In the genomic region with DNA sequence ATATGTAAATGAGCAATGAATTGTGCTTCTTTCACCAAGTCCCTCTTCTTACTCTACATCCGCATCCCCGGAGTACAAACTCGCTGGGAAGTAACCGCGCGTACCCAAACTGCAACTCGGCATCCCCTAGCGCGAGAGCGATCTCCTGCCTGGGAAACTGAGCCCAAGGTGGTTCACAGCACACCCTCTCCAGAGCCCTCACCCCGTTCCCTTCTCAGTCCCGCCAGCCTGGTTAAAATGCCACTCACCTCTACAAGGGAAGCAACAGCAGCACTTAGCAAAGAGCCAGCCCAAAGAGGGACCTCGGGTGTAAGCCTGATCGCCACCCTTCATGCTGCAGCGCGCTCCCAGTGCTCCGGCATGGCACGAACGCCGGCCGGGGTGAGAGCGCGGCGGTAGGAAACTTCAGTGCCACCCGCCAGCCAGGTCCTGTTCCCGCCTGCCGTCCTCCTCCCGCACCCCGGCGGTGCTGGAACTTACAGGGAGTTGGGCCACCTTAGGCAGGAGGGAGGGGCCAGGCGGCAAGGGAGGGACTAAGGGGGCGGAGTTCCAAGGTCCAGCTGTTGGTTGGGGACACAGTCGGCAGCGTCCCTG, we compare ENCODE assay signal across 8 mouse cellular contexts.
DNase-seq lines count a peak whose midpoint lies in the region; ATAC-seq and TF ChIP-seq lines count a peak whose summit lies in the region.

No protein-coding gene starts in this region.

- TF ChIP-seq CTCF in brain, embryonic 14.5 days (IDR thresholded peaks at IDR 0.05; ENCODE audit: borderline replicate concordance, extremely low read depth, insufficient read depth, insufficient read length): no peak
- TF ChIP-seq CTCF in liver, adult 2 months (IDR thresholded peaks at IDR 0.05; ENCODE audit: low read depth, low read length): no peak

- no peak overlapping the region for H3K27ac ChIP-seq in ES-E14 (ENCODE audit: insufficient read depth, low read depth, low read length, poor library complexity, severe bottlenecking)
- H3K27ac ChIP-seq in hindbrain, embryonic 14.5 days: peak overlapping the region; percentile 39; the same call in 1 of the 2 replicates
- peak overlapping the region; percentile 86 for H3K27ac ChIP-seq in liver, adult 2 months (replicated peaks; ENCODE audit: insufficient read depth, low read depth, low read length)
- peak overlapping the region; percentile 45; the same call in 1 of the 2 replicates for H3K27ac ChIP-seq in midbrain, embryonic 16.5 days (ENCODE audit: low read length)

- no peaks in the 10 kb centered on the region for H3K9me3 ChIP-seq in ES-E14 (ENCODE audit: control insufficient read depth, insufficient read depth, low read depth, low read length)
- no peaks in the 10 kb centered on the region for H3K9me3 ChIP-seq in hindbrain, embryonic 14.5 days (ENCODE audit: control insufficient read depth, low read length)
- H3K9me3 ChIP-seq in midbrain, embryonic 16.5 days (replicated peaks; ENCODE audit: control insufficient read depth, low read length, poor library complexity, severe bottlenecking): no peaks in the 10 kb centered on the region

- no peak for DNase-seq in ES-E14 (ENCODE audit: low read depth, low spot score)
- peak; percentile 71 for DNase-seq in brain, embryonic 14.5 days (ENCODE audit: low read depth)
- peak; percentile 78 to 83 for DNase-seq in gastrocnemius, adult 8-10 months (ENCODE audit: low spot score in 2 of 2)
- no peak for DNase-seq in hindbrain, embryonic 14.5 days (ENCODE audit: low spot score)
- DNase-seq in liver, adult 2 months (ENCODE audit: extremely low read depth, low read depth, low spot score): peak; percentile 91
- peak; percentile 61 to 65 for DNase-seq in spleen, postnatal 36 days (ENCODE audit: low spot score in 2 of 2)
- DNase-seq in cerebellum, adult 9-11 months: no peak

- peak; percentile 51; the same call in 1 of the 2 replicates for ATAC-seq in hindbrain, embryonic 14.5 days (ENCODE audit: low FRiP score)
- ATAC-seq in midbrain, embryonic 16.5 days: peak; percentile 32

- H3K9ac ChIP-seq in ES-E14 (ENCODE audit: insufficient read depth, low read depth, low read length, poor library complexity, severe bottlenecking): peak overlapping the region; percentile 82
- peak overlapping the region; percentile 25; the same call in 1 of the 2 replicates for H3K9ac ChIP-seq in hindbrain, embryonic 14.5 days
- peak overlapping the region; percentile 91 for H3K9ac ChIP-seq in liver, adult 2 months (ENCODE audit: low read depth, low read length)
- H3K9ac ChIP-seq in midbrain, embryonic 16.5 days (ENCODE audit: low read depth, low read length): 0 out of 2 replicates have a peak overlapping the region, but pooled peaks have one; percentile 6

- WGBS in hindbrain, embryonic 14.5 days: under 1% methylated on average over 34 of the region's 34 CpGs
- 1% methylated on average over 34 of the region's 34 CpGs for WGBS in liver, adult 2 months
- WGBS in midbrain, embryonic 16.5 days: 3% methylated on average over 34 of the region's 34 CpGs

- peak overlapping the region; percentile 48 for H3K4me2 ChIP-seq in hindbrain, embryonic 14.5 days (replicated peaks)
- H3K4me2 ChIP-seq in midbrain, embryonic 16.5 days (ENCODE audit: low read length): peak overlapping the region; percentile 53

- no peaks in the 10 kb centered on the region for H3K36me3 ChIP-seq in ES-E14 (ENCODE audit: control insufficient read depth, insufficient read depth, low read length, poor library complexity, severe bottlenecking)
- no peaks in the 10 kb centered on the region for H3K36me3 ChIP-seq in hindbrain, embryonic 14.5 days (replicated peaks; ENCODE audit: control insufficient read depth, insufficient read depth)
- no peaks in the 10 kb centered on the region for H3K36me3 ChIP-seq in liver, adult 2 months (ENCODE audit: control insufficient read depth, insufficient read depth, low read length)
- H3K36me3 ChIP-seq in midbrain, embryonic 16.5 days (ENCODE audit: control insufficient read depth, insufficient read depth, low read length): no peaks in the 10 kb centered on the region

- H3K4me1 ChIP-seq in ES-E14 (ENCODE audit: control insufficient read depth in 2 of 2, insufficient read depth in 2 of 2, low read length in 2 of 2, poor library complexity in 1 of 2): peaks cover 0 to 2% of the 10 kb centered on the region in 2 experiments; a peak in 1 of 4 replicates
- peaks cover 33% of the 10 kb centered on the region for H3K4me1 ChIP-seq in hindbrain, embryonic 14.5 days (replicated peaks; ENCODE audit: control insufficient read depth, insufficient read depth, low read length)
- H3K4me1 ChIP-seq in liver, adult 2 months (ENCODE audit: control insufficient read depth, insufficient read depth, low read length): peaks cover 11% of the 10 kb centered on the region
- H3K4me1 ChIP-seq in midbrain, embryonic 16.5 days (ENCODE audit: control insufficient read depth, insufficient read depth, low read length): peaks cover 26% of the 10 kb centered on the region

- H3K27me3 ChIP-seq in hindbrain, embryonic 14.5 days (ENCODE audit: control insufficient read depth, insufficient read depth, low read length): peaks cover 10% of the 10 kb centered on the region; the same call in 1 of the 2 replicates
- no peaks in the 10 kb centered on the region for H3K27me3 ChIP-seq in liver, adult 2 months (ENCODE audit: control insufficient read depth, insufficient read depth, low read length)
- no peaks in the 10 kb centered on the region for H3K27me3 ChIP-seq in midbrain, embryonic 16.5 days (ENCODE audit: control insufficient read depth, insufficient read depth, low read depth, low read length)

- in situ Hi-C loops in ES-E14 (cut with MboI; ENCODE audit: low sequenced_read_pairs in 2 of 2, unreplicated experiment in 2 of 2): no loop called here

- peak overlapping the region; percentile 83 to 84 for H3K4me3 ChIP-seq in ES-E14 (ENCODE audit: insufficient read depth in 1 of 2, low read depth in 1 of 2, low read length in 2 of 2, poor library complexity in 1 of 2, severe bottlenecking in 1 of 2)
- H3K4me3 ChIP-seq in hindbrain, embryonic 14.5 days (replicated peaks; ENCODE audit: low read length): peak overlapping the region; percentile 25
- H3K4me3 ChIP-seq in liver, adult 2 months (ENCODE audit: insufficient read depth, low read depth, low read length): peak overlapping the region; percentile 85
- peak overlapping the region; percentile 31 for H3K4me3 ChIP-seq in midbrain, embryonic 16.5 days (ENCODE audit: low read depth, low read length)

- H3K79me2 ChIP-seq in liver, adult 2 months (ENCODE audit: control insufficient read depth, insufficient read depth, low read length): peaks cover 15% of the 10 kb centered on the region; the same call in 1 of the 2 replicates

- no peak for TF ChIP-seq POLR2A in brain, embryonic 14.5 days (IDR thresholded peaks at IDR 0.05; ENCODE audit: borderline replicate concordance, extremely low read depth, insufficient read depth, insufficient read length, poor library complexity, severe bottlenecking)
- peak; percentile 97 for TF ChIP-seq POLR2A in liver, adult 2 months (IDR thresholded peaks at IDR 0.05; ENCODE audit: extremely low read depth, insufficient read depth, low read length)

TF ChIP-seq in ES-E14, 5 proteins besides CTCF, POLR2A, EP300 and RAD21:
- TF ChIP-seq ZNF384 (IDR thresholded peaks at IDR 0.05; ENCODE audit: low read depth, low read length): no peak
- no peak for TF ChIP-seq HCFC1 (IDR thresholded peaks at IDR 0.05; ENCODE audit: borderline replicate concordance, insufficient read depth, low read length)
- TF ChIP-seq ZC3H11A (IDR thresholded peaks at IDR 0.05; ENCODE audit: borderline replicate concordance, low read depth, low read length): no peak
- TF ChIP-seq CHD2 (IDR thresholded peaks at IDR 0.05; ENCODE audit: low read depth, low read length): no peak
- no peak for TF ChIP-seq MAFK (IDR thresholded peaks at IDR 0.05; ENCODE audit: insufficient read depth, low read depth, low read length)

Comparison
In these comparisons a context has a peak if more than half of its experiments do, and no peak if none do; other contexts are left out.
1. DNase-seq: peak in brain, embryonic 14.5 days (single experiment), gastrocnemius, adult 8-10 months (2 of 2), liver, adult 2 months (single experiment) and spleen, postnatal 36 days (2 of 2); none in ES-E14 (single experiment), hindbrain, embryonic 14.5 days (single experiment) and cerebellum, adult 9-11 months (single experiment).
2. H3K4me3 ChIP-seq: peak in every context shown above with its lines; median percentile 85 in liver, adult 2 months; 84 in ES-E14; 31 in midbrain, embryonic 16.5 days; 25 in hindbrain, embryonic 14.5 days.
3. H3K9ac ChIP-seq: peak in every context shown above with its lines; median percentile 91 in liver, adult 2 months; 82 in ES-E14; 25 in hindbrain, embryonic 14.5 days; 6 in midbrain, embryonic 16.5 days.